Mouse (Mus musculus): ENCODE results near the gene Slc44a1.

The Slc44a1 gene

GRCm38 (mm10) chr4:53465887-53466286 lies 25.7 kb downstream of the Slc44a1 start:
- no peak for DNase-seq (ENCODE audit: low read depth, low spot score)

GRCm38 (mm10) chr4:53469007-53469406 lies 28.8 kb downstream of the Slc44a1 start:
- DNase-seq (ENCODE audit: low read depth, low spot score) = no peak

- DNase-seq (ENCODE audit: low read depth, low spot score) = no peak
These were observed 33.9 kb downstream of the Slc44a1 start for GRCm38 (mm10) chr4:53474109-53474508.

- DNase-seq (ENCODE audit: low read depth, low spot score) = no peak
These were observed 35.2 kb downstream of the Slc44a1 start for GRCm38 (mm10) chr4:53475230-53475952.

GRCm38 (mm10) chr4:53478644-53479043 lies 38.4 kb downstream of the Slc44a1 start:
- no peak for DNase-seq (ENCODE audit: low read depth, low spot score)

GRCm38 (mm10) chr4:53487216-53488188 lies 47.3 kb downstream of the Slc44a1 start:
- no peak for DNase-seq (ENCODE audit: low read depth, low spot score)

GRCm38 (mm10) chr4:53488803-53489202 lies 48.6 kb downstream of the Slc44a1 start:
- no peak for DNase-seq (ENCODE audit: low read depth, low spot score)

GRCm38 (mm10) chr4:53490371-53490770 lies 50.2 kb downstream of the Slc44a1 start:
- no peak for DNase-seq (ENCODE audit: low read depth, low spot score)

- no peak for DNase-seq (ENCODE audit: low read depth, low spot score)
These were observed 51.1 kb downstream of the Slc44a1 start for GRCm38 (mm10) chr4:53491269-53491668.

- DNase-seq (ENCODE audit: low read depth, low spot score) = peak; percentile 69
These were observed 55.4 kb downstream of the Slc44a1 start for GRCm38 (mm10) chr4:53495646-53496045.

GRCm38 (mm10) chr4:53502764-53503163 lies 62.6 kb downstream of the Slc44a1 start:
- DNase-seq (ENCODE audit: low read depth, low spot score) = no peak

- no peak for DNase-seq (ENCODE audit: low read depth, low spot score)
These were observed 72.1 kb downstream of the Slc44a1 start for GRCm38 (mm10) chr4:53512131-53512916.

GRCm38 (mm10) chr4:53513276-53514081 lies 73.3 kb downstream of the Slc44a1 start:
- no peak for DNase-seq (ENCODE audit: low read depth, low spot score)

GRCm38 (mm10) chr4:53516011-53516532 lies 75.9 kb downstream of the Slc44a1 start:
- DNase-seq (ENCODE audit: low read depth, low spot score) = no peak

- DNase-seq (ENCODE audit: low read depth, low spot score) = no peak
These were observed 79.2 kb downstream of the Slc44a1 start for GRCm38 (mm10) chr4:53519429-53519828.

- no peak for DNase-seq (ENCODE audit: low read depth, low spot score)
These were observed 80.8 kb downstream of the Slc44a1 start for GRCm38 (mm10) chr4:53521028-53521427.

GRCm38 (mm10) chr4:53522655-53523054 lies 82.4 kb downstream of the Slc44a1 start:
- DNase-seq (ENCODE audit: low read depth, low spot score) = no peak

GRCm38 (mm10) chr4:53525503-53525902 lies 85.3 kb downstream of the Slc44a1 start:
- DNase-seq (ENCODE audit: low read depth, low spot score) = no peak

- no peak for DNase-seq (ENCODE audit: low read depth, low spot score)
These were observed 85.8 kb downstream of the Slc44a1 start for GRCm38 (mm10) chr4:53525994-53526393.

GRCm38 (mm10) chr4:53526446-53526845 lies 86.2 kb downstream of the Slc44a1 start:
- DNase-seq (ENCODE audit: low read depth, low spot score) = no peak

GRCm38 (mm10) chr4:53535795-53536194 lies 95.6 kb downstream of the Slc44a1 start:
- no peak for DNase-seq (ENCODE audit: low read depth, low spot score)

Measured in retina, adult 2 months (tissue).